Mouse (Mus musculus) lung, embryonic 14.5 days (tissue): ENCODE data around the gene Gpsm1. TPM values are rescaled to one million over a fixed set of nuclear protein-coding genes. Genes with fewer than 3 reads are reported as not detected.

Source experiments
- ATAC-seq: fragments of 200-750 bp; cut with Nextera tagmentation; 2 replicates; pipeline ENCODE4 v1.8.0; 2017; ENCODE audit warnings: mild to moderate bottlenecking, moderate TSS enrichment, moderate library complexity; ENCODE audit not compliant: insufficient read depth
- DNase-seq: peaks from one replicate; pipeline ENCODE4 v3.0.0-alpha.2; 2015
- H3K27ac ChIP-seq: fragments of 300-500 bp; sonication (generic); 2 replicates; pipeline ENCODE4 v1.5.1; 2014; ENCODE audit warnings: low read depth, mild to moderate bottlenecking, moderate library complexity
- H3K27me3 ChIP-seq: fragments of 300-500 bp; sonication (generic); 2 replicates; pipeline ENCODE4 v1.6.1; 2014; ENCODE audit warnings: low read length, control low read depth; ENCODE audit not compliant: insufficient read depth
- H3K36me3 ChIP-seq: fragments of 300-500 bp; sonication (generic); 2 replicates; pipeline ENCODE4 v1.6.1; 2014; ENCODE audit warnings: control low read depth; ENCODE audit not compliant: insufficient read depth
- H3K4me1 ChIP-seq: fragments of 300-500 bp; sonication (generic); 2 replicates; pipeline ENCODE4 v1.6.1; 2014; ENCODE audit warnings: antibody characterized with exemption, control low read depth; ENCODE audit not compliant: insufficient read depth
- H3K4me2 ChIP-seq: fragments of 300-500 bp; sonication (generic); 2 replicates; pipeline ENCODE4 v1.6.1; 2014; ENCODE audit warnings: mild to moderate bottlenecking
- H3K4me3 ChIP-seq: fragments of 300-500 bp; sonication (generic); 2 replicates; pipeline ENCODE4 v1.5.1; 2014; ENCODE audit warnings: low read depth, low read length
- H3K9ac ChIP-seq: fragments of 300-500 bp; sonication (generic); 2 replicates; pipeline ENCODE4 v1.6.1; 2014
- H3K9me3 ChIP-seq: fragments of 300-500 bp; sonication (generic); 2 replicates; pipeline ENCODE4 v1.6.1; 2016; ENCODE audit warnings: low read depth, low read length, control low read depth
- CTCF ChIP-seq: IDR thresholded peaks from 2 replicates; pipeline ENCODE4 v1.5.1; 2016; ENCODE audit warnings: antibody characterized with exemption, low read depth
- WGBS: fragments of 180-500 bp; shearing (Covaris S2); extraction: QIAGEN DNeasy Blood & Tissue Kit; methylation state at CpG from one replicate; pipeline ENCODE4 v1.1.7; 2014; 5-methylcytosine and 5-hydroxymethylcytosine counted together
- polyA plus RNA-seq: library from polyadenylated mRNA; unstranded; fragments of >200 nt; fragmentation: Nextera tagmentation; extraction: Ambion mirVana; gene quantifications from 2 replicates; pipeline ENCODE4 v1.2.1, GENCODE M21; 2014

The Gpsm1 gene
- polyA plus RNA-seq, 1 experiment from 2014 or later: 40.5 TPM

- Histone ChIP-seq H3K36me3 (no peaks in the 10 kb centered on the region), H3K27me3 (no peaks in the 10 kb centered on the region), H3K4me2 (no peak overlapping the region), H3K9ac (no peak overlapping the region), H3K4me3 (no peak overlapping the region), H3K9me3 (no peaks in the 10 kb centered on the region), H3K27ac (no peak overlapping the region), H3K4me1 (peaks cover 29% of the 10 kb centered on the region)
- 54% methylated on average over 5 of the region's 5 CpGs for WGBS
- ATAC-seq (no peak), DNase-seq (no peak)
- no peak for TF ChIP-seq CTCF
Observed at GRCm38 (mm10) chr2:26311936-26312335, 3.4 kb upstream of the Gpsm1 start.

GRCm38 (mm10) chr2:26312812-26313211 lies 2.5 kb upstream of the Gpsm1 start:
- TF ChIP-seq CTCF: peak; percentile 54
- ATAC-seq (no peak), DNase-seq (no peak)
- Histone ChIP-seq H3K4me3 (no peak overlapping the region), H3K9ac (no peak overlapping the region), H3K36me3 (no peaks in the 10 kb centered on the region), H3K4me2 (no peak overlapping the region), H3K27me3 (no peaks in the 10 kb centered on the region), H3K27ac (no peak overlapping the region), H3K9me3 (no peaks in the 10 kb centered on the region), H3K4me1 (peaks cover 38% of the 10 kb centered on the region)
- WGBS: 48% methylated on average over 2 of the region's 2 CpGs

- Histone ChIP-seq H3K4me1 (peaks cover 39% of the 10 kb centered on the region), H3K27ac (peak overlapping the region; percentile 99), H3K27me3 (no peaks in the 10 kb centered on the region), H3K9me3 (no peaks in the 10 kb centered on the region), H3K36me3 (peaks cover 1% of the 10 kb centered on the region; the same call in 1 of the 2 replicates), H3K4me3 (no peak overlapping the region), H3K4me2 (no peak overlapping the region), H3K9ac (no peak overlapping the region)
- no peak for TF ChIP-seq CTCF
- 69% methylated on average over 1 of the region's 1 CpGs for WGBS
- DNase-seq (no peak), ATAC-seq (no peak)
Observed at GRCm38 (mm10) chr2:26313394-26313793, 1.9 kb upstream of the Gpsm1 start.

- peak overlapping the region; percentile 92; the same call in 1 of the 2 replicates for H3K9ac ChIP-seq
- 27% methylated on average over 13 of the region's 13 CpGs for whole genome bisulfite sequencing
- no peaks in the 10 kb centered on the region for H3K9me3 ChIP-seq
- no peaks in the 10 kb centered on the region for H3K27me3 ChIP-seq
- H3K4me1 ChIP-seq: peaks cover 34% of the 10 kb centered on the region
- peak; percentile 89 for ATAC-seq
- no peak for TF ChIP-seq CTCF
- peak; percentile 96 for DNase-seq
- peaks cover 11% of the 10 kb centered on the region; the same call in 1 of the 2 replicates for H3K36me3 ChIP-seq
- peak overlapping the region; percentile 87 for H3K4me3 ChIP-seq
- peak overlapping the region; percentile 92 for H3K4me2 ChIP-seq
- H3K27ac ChIP-seq: peak overlapping the region; percentile 99
Observed at GRCm38 (mm10) chr2:26314281-26315071, 839 bp upstream of the Gpsm1 start.

GRCm38 (mm10) chr2:26315925-26316311 lies 603 bp downstream of the Gpsm1 start:
- Histone ChIP-seq H3K36me3 (peaks cover 17% of the 10 kb centered on the region; the same call in 1 of the 2 replicates), H3K27me3 (no peaks in the 10 kb centered on the region), H3K4me1 (peaks cover 34% of the 10 kb centered on the region), H3K9ac (peak overlapping the region; percentile 92), H3K27ac (peak overlapping the region; percentile 99), H3K4me3 (peak overlapping the region; percentile 87), H3K9me3 (no peaks in the 10 kb centered on the region), H3K4me2 (peak overlapping the region; percentile 92)
- no peak for TF ChIP-seq CTCF
- DNase-seq (peak; percentile 70), ATAC-seq (peak; percentile 13)
- 0% methylated on average over 11 of the region's 11 CpGs for WGBS

- peak overlapping the region; percentile 92 for H3K9ac ChIP-seq
- ATAC-seq (no peak), DNase-seq (peak; percentile 85)
- peaks cover 34% of the 10 kb centered on the region for H3K4me1 ChIP-seq
- peak overlapping the region; percentile 99 for H3K27ac ChIP-seq
- H3K9me3 ChIP-seq: no peaks in the 10 kb centered on the region
- no peaks in the 10 kb centered on the region for H3K27me3 ChIP-seq
- no peak for TF ChIP-seq CTCF
- peak overlapping the region; percentile 87 for H3K4me3 ChIP-seq
- 24% methylated on average over 9 of the region's 9 CpGs for WGBS
- H3K36me3 ChIP-seq: peaks cover 17% of the 10 kb centered on the region; the same call in 1 of the 2 replicates
- peak overlapping the region; percentile 92 for H3K4me2 ChIP-seq
Observed at GRCm38 (mm10) chr2:26316576-26317246, 1.4 kb downstream of the Gpsm1 start.

- DNase-seq (no peak), ATAC-seq (no peak)
- H3K36me3 ChIP-seq: peaks cover 23% of the 10 kb centered on the region
- peaks cover 34% of the 10 kb centered on the region for H3K4me1 ChIP-seq
- H3K27ac ChIP-seq: peak overlapping the region; percentile 99; the same call in 1 of the 2 replicates
- TF ChIP-seq CTCF: no peak
- H3K4me2 ChIP-seq: peak overlapping the region; percentile 92
- no peaks in the 10 kb centered on the region for H3K9me3 ChIP-seq
- peak overlapping the region; percentile 87 for H3K4me3 ChIP-seq
- H3K9ac ChIP-seq: peak overlapping the region; percentile 92
- H3K27me3 ChIP-seq: no peaks in the 10 kb centered on the region
- WGBS: 42% methylated on average over 3 of the region's 3 CpGs
Observed at GRCm38 (mm10) chr2:26317371-26317770, 2.1 kb downstream of the Gpsm1 start.
